In genomic region chr16:48678029-48678428, GRCm38 (mm10) we compare ENCODE assay signal across 17 mouse cellular contexts.
DNase-seq lines count a peak whose midpoint lies in the region; ATAC-seq lines count a peak whose summit lies in the region.
"Had no signal": no experiment of that assay in that cellular context is flagged by ENCODE, and none has a peak within 500 bp of the region (broad histone marks: within the 10 kb centered on the region; RNA-seq: fewer than 3 reads in every experiment).

No protein-coding gene starts in this region.

- ATAC-seq in CD4-positive, CD25-positive, alpha-beta regulatory T cell, adult 4 months: peak; percentile 42
- peak; percentile 20 for ATAC-seq in granulocyte monocyte progenitor cell, adult 5-6 weeks (replicated peaks; ENCODE audit: poor library complexity, severe bottlenecking)
- ATAC-seq in megakaryocyte progenitor cell, adult 5-6 weeks (replicated peaks; ENCODE audit: poor library complexity): peak; percentile 47
- ATAC-seq: forebrain, embryonic 16.5 days; Patski had no signal

- DNase-seq in 416B (ENCODE audit: low read depth): peak; percentile 72
- no peak for DNase-seq in kidney, adult 11 months
- no peak for DNase-seq in right cerebral cortex, postnatal 25 days
- DNase-seq in cerebellum, adult 11-12 months: no peak
- DNase-seq: adrenal gland, adult 2 months; adrenal gland, postnatal 25 days; cerebellum, adult 2 months; cerebellum, postnatal 10 days; embryo, embryonic 11 days; gastrocnemius, postnatal 25 days; heart, adult 11 months; heart, postnatal 36 days had no signal
